Mouse (Mus musculus) liver, embryonic 13.5 days (tissue): ENCODE results near the gene Msi1. TPM values are rescaled to one million over a fixed set of nuclear protein-coding genes. Genes with fewer than 3 reads are reported as not detected.
A peak's percentile ranks its signal among the peaks of the same experiment; 100 is the strongest.

Source experiments
- ATAC-seq: fragments of 200-750 bp; cut with Nextera tagmentation; 2 replicates; pipeline ENCODE4 v1.8.0; 2017; ENCODE audit warnings: low read depth, mild to moderate bottlenecking, moderate number of reproducible peaks, moderate library complexity
- DNase-seq: peaks from one replicate; pipeline ENCODE4 v3.0.0; 2022
- H3K27ac ChIP-seq: fragments of 300-500 bp; sonication (generic); 2 replicates; pipeline ENCODE4 v1.5.1; 2015; ENCODE audit warnings: moderate library complexity, mild to moderate bottlenecking, inconsistent platforms
- H3K27me3 ChIP-seq: fragments of 300-500 bp; sonication (generic); 2 replicates; pipeline ENCODE4 v1.6.1; 2015; ENCODE audit warnings: mild to moderate bottlenecking, inconsistent platforms
- H3K36me3 ChIP-seq: fragments of 300-500 bp; sonication (generic); 2 replicates; pipeline ENCODE4 v1.6.1; 2015; ENCODE audit warnings: mild to moderate bottlenecking, inconsistent platforms
- H3K4me1 ChIP-seq: fragments of 300-500 bp; sonication (generic); replicated peaks from 2 replicates; pipeline ENCODE4 v1.6.1; 2015; ENCODE audit warnings: inconsistent platforms
- H3K4me2 ChIP-seq: fragments of 300-500 bp; sonication (generic); 2 replicates; pipeline ENCODE4 v1.6.1; 2015; ENCODE audit warnings: inconsistent platforms, mild to moderate bottlenecking, moderate library complexity
- H3K4me3 ChIP-seq: fragments of 300-500 bp; sonication (generic); replicated peaks from 2 replicates; pipeline ENCODE4 v1.5.1; 2015; ENCODE audit warnings: mild to moderate bottlenecking, inconsistent platforms
- H3K9ac ChIP-seq: fragments of 300-500 bp; sonication (generic); 2 replicates; pipeline ENCODE4 v1.6.1; 2015; ENCODE audit warnings: mild to moderate bottlenecking, inconsistent platforms
- H3K9me3 ChIP-seq: fragments of 300-500 bp; sonication (generic); replicated peaks from 2 replicates; pipeline ENCODE4 v1.6.1; 2016; ENCODE audit warnings: inconsistent platforms
- WGBS: fragments of 180-500 bp; shearing (Covaris S2); methylation state at CpG from one replicate; pipeline ENCODE4 v1.1.7; 2015; ENCODE audit not compliant: insufficient replicate concordance; 5-methylcytosine and 5-hydroxymethylcytosine counted together
- polyA plus RNA-seq: library from polyadenylated mRNA; unstranded; fragments of >200 nt; fragmentation: Nextera tagmentation; extraction: Ambion mirVana; gene quantifications from 2 replicates; pipeline ENCODE4 v1.2.1, GENCODE M21; 2015

Msi1 gene
- 0.83 and 1.4 TPM in 2 replicates for polyA plus RNA-seq

DNA sequence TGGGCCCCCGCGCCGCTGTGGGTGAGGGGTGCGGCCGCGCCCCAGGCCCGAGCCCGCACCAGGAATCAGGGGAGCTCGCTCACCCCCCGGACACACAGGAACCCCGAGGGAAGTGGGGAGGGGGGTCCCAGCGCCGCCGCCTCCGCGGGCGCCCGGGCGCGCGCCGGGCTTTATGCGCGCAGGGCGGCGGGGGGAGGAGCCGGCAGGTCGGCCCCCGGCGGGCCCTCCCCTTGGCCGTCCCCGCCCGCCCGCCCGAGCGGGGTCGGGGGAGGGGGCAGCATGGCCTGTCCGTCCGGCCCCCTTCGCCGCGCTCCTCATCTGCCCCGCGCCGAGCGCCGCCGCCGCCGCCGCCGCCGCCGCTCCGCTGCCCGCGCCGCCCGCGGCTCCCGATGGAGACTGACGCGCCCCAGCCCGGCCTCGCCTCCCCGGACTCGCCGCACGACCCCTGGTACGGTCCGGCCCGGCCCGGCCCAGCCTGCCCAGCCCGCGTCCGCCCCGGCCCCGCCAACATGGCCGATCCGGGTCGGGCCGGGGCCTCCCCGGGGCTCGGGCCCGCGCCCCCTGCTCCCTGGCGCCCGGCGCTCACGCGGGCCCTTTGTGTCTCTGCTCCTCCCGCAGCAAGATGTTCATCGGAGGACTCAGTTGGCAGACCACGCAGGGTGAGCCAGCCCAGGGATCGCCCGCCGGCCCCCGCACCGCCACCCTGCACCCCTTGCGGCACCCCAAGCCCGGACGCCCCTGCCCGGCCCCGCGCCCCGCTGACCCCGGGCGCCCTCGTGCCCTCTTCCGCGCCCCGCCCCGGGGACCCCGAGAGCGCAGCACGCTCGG, at the start of gene Msi1:
Gene Msi1, plus strand, starts transcription at position 241 of the 828 bp plus-strand sequence.
- H3K9ac ChIP-seq, result peak within 1 kb of the TSS; percentile 41
- H3K4me2 ChIP-seq, result peak within 1 kb of the TSS; percentile 64
- H3K36me3 ChIP-seq, result no peaks in the 10 kb centered on the region
- no peaks in the 10 kb centered on the region for H3K4me1 ChIP-seq
- 1% methylated on average over 54 of the region's 117 CpGs for WGBS
- peak within 1 kb of the TSS; percentile 61 for H3K4me3 ChIP-seq
- DNase-seq, result no peak
- peaks cover 95% of the 10 kb centered on the region for H3K27me3 ChIP-seq
- no peaks in the 10 kb centered on the region for H3K9me3 ChIP-seq
- peak; percentile 34; the same call in 1 of the 2 replicates for ATAC-seq
- H3K27ac ChIP-seq, result no peak within 1 kb of the TSS

DNA sequence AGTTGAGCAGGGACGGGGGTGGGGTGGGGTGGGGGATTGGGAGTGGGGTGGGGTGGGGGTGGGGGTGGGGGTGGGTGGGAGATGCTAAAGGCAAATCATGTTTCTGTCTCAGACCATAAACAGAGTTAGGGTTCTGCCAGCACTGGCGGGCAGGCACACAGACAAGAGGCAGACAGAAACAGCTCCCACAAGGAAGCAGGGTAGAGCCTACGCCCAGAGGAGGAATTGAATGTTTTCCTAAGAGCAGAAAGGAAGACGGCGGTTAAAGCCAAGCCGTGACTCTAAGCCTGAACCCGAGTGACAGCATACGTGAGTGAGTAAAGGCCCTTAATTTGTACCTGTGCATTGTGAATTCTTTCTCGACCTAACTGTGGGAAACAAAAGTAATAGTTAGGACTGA, 37.5 kb upstream of the Msi1 start:
- ATAC-seq, result no peak
- peaks cover 41% of the 10 kb centered on the region for H3K27me3 ChIP-seq
- H3K36me3 ChIP-seq, result no peaks in the 10 kb centered on the region
- H3K4me2 ChIP-seq, result no peak overlapping the region
- WGBS, result 41% methylated on average over 9 of the region's 9 CpGs
- H3K4me1 ChIP-seq, result no peaks in the 10 kb centered on the region
- H3K9me3 ChIP-seq, result no peaks in the 10 kb centered on the region
- no peak overlapping the region for H3K4me3 ChIP-seq
- no peak overlapping the region for H3K9ac ChIP-seq
- DNase-seq, result no peak
- H3K27ac ChIP-seq, result no peak overlapping the region

DNA sequence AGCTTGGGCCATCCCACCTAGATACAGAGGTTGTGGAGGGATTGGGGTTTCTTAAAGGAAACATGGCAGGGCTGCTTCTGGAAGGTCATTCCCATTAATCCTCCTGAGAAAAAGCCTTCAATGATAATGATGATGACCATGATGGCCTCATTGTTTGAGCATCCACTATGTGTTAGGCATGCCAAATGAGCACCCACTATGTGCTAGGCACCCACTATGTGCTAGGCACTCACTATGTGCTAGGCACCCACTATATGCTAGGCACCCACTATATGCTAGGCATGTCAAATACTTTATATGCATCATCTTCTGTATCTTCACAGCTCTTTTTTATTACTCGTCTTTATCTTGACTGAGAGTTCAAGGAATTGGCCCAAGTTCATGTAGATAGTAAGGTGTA, 36.4 kb upstream of the Msi1 start:
- WGBS, result 53% methylated on average over 1 of the region's 1 CpGs
- Histone ChIP-seq H3K4me1 (no peaks in the 10 kb centered on the region), H3K27me3 (peaks cover 50% of the 10 kb centered on the region), H3K9me3 (no peaks in the 10 kb centered on the region), H3K4me3 (no peak overlapping the region), H3K9ac (no peak overlapping the region), H3K27ac (no peak overlapping the region), H3K36me3 (no peaks in the 10 kb centered on the region), H3K4me2 (no peak overlapping the region)
- ATAC-seq (no peak), DNase-seq (no peak)

DNA sequence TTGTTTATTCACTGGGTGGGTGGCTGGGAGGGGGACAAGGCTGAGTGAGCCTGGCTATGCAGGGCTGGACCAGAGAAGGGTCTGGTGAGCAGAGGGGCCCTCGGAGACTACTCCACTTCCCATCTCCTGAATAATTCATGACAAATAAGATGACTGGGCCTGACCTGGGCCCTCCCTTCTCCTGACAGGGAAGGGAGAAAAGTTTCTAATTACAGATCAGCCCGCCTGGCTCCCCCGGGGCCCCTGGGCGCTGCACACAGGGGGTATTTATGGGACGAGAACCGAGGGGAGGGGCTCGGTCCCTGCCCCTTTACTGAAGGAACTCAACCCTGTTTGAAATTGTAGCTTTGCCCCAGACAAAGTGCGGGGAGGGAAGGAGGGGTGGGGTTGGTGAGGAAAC, 35.2 kb upstream of the Msi1 start:
- no peaks in the 10 kb centered on the region for H3K9me3 ChIP-seq
- H3K4me1 ChIP-seq, result peaks cover 4% of the 10 kb centered on the region; the same call in 1 of the 2 replicates
- H3K9ac ChIP-seq, result no peak overlapping the region
- peaks cover 59% of the 10 kb centered on the region for H3K27me3 ChIP-seq
- H3K4me2 ChIP-seq, result no peak overlapping the region
- 14% methylated on average over 8 of the region's 8 CpGs for WGBS
- DNase-seq (no peak), ATAC-seq (no peak)
- no peak overlapping the region for H3K27ac ChIP-seq
- H3K36me3 ChIP-seq, result no peaks in the 10 kb centered on the region
- no peak overlapping the region for H3K4me3 ChIP-seq

DNA sequence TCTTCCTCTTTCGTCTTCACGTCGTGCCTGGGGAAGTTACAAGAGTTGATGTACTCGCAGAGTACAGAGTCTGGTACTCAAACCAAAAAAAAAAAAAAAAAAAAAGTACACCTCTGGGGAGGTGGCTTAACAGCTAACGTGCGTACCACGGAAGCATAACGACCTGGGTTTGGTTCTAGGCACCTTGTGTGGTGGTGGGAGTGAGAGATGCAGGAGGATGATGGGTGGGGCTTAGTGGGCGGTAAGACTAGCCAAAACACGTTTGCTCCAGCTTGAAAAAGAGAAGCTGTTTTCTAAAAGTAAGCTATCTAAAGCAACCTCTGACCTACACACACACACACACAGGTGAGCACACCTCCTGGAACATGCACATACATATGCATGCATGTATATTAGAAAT, 34.6 kb upstream of the Msi1 start:
- 14% methylated on average over 10 of the region's 10 CpGs for WGBS
- Histone ChIP-seq H3K27ac (no peak overlapping the region), H3K36me3 (no peaks in the 10 kb centered on the region), H3K27me3 (peaks cover 65% of the 10 kb centered on the region), H3K9me3 (no peaks in the 10 kb centered on the region), H3K4me1 (peaks cover 4% of the 10 kb centered on the region; the same call in 1 of the 2 replicates), H3K9ac (no peak overlapping the region), H3K4me2 (no peak overlapping the region), H3K4me3 (no peak overlapping the region)
- ATAC-seq, result no peak
- DNase-seq, result no peak

DNA sequence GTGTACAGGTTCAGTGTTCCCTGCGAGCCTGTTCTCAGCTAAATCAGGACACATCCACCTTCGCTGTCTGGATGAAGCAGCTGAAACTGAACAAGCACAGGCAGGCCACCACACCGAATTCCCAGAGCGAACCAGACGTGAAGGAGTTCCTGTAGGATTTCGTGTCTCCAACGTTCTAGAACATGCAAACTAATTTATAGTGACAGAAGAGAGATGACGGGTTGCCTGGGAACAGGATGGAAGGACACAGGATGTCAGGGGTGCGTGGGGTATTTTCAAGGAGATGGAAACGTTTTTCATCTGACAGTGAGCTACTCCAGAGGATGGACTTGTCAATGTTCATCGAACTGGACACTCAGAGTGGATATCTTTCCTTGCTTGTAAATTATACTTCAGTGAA, 32.7 kb upstream of the Msi1 start:
- H3K4me3 ChIP-seq, result no peak overlapping the region
- H3K9me3 ChIP-seq, result no peaks in the 10 kb centered on the region
- DNase-seq, result no peak
- no peak overlapping the region for H3K27ac ChIP-seq
- no peak overlapping the region for H3K4me2 ChIP-seq
- H3K4me1 ChIP-seq, result peaks cover 4% of the 10 kb centered on the region; the same call in 1 of the 2 replicates
- H3K9ac ChIP-seq, result no peak overlapping the region
- H3K36me3 ChIP-seq, result no peaks in the 10 kb centered on the region
- ATAC-seq, result no peak
- H3K27me3 ChIP-seq, result peaks cover 83% of the 10 kb centered on the region
- whole genome bisulfite sequencing, result 51% methylated on average over 11 of the region's 11 CpGs

DNA sequence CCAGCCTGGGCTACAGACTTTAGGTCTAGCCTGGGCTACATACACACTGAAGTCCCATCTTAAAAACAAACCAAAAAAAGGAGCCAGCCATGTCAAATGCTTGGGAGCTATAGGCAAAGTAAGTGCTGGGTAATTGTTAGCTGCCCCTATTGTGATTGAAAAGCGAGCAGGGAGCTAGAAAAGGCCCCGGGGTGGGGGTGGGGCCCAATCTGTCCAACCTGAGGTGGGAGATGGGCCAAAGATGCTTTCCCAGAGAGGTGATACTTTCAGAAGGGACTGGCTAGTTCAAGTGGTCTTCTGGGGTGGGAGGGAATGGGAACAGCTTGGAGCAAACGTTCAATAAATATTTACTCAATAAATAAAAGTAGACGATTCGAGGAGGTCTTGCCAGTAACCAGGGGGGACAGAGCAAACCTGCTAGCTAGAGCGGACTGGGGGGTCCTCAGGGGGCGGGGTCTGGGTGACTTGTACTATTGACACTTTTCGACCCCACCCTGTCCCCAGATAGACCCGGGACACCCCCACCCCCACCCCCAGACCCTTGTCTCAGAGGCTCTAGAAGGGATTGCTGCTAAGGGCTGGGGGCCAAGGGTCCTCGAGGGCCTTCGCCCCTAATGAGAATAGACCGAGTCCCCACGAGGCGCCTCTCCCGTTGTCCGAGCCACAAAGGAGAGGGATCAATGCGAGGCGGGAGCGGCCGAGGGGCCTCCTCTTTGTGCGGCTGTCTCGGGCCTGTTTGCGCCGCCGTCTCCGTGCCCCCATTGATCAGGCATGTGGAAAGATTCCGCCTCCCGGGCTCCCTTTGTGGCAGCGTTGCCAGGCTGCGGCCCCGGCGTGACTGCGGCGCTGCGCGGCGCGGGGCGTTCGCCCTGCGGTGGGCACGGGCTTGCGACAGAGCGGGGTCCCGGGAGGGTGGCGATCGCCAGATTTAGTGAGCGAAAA, 31.3 kb upstream of the Msi1 start:
- Histone ChIP-seq H3K4me1 (peaks cover 4% of the 10 kb centered on the region; the same call in 1 of the 2 replicates), H3K27me3 (peaks cover 88% of the 10 kb centered on the region), H3K27ac (no peak overlapping the region), H3K4me2 (peak overlapping the region; percentile 55), H3K4me3 (peak overlapping the region; percentile 36), H3K9ac (0 out of 2 replicates have a peak overlapping the region, but pooled peaks have one; percentile 6), H3K36me3 (no peaks in the 10 kb centered on the region), H3K9me3 (no peaks in the 10 kb centered on the region)
- DNase-seq (no peak), ATAC-seq (no peak)
- 6% methylated on average over 48 of the region's 48 CpGs for WGBS

DNA sequence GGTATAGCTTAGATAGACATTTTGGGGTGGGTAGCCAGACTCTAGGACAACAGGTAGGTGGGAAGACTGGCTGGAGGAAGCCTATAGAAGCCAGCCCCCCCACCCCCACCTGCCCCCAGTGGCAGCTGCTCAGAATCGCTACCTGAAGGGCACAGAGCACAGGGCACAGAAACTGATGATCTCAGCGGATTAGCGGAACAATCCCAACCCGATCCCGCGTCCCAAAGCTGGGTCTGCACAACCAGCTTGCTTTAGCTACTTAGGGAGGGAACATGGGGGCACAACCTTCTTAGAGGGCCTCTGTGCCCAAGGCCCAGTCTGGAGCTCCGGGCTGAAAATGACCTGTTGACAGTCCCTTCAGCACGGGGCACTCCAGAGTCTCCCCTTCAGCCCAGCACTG, 27.3 kb upstream of the Msi1 start:
- peaks cover 80% of the 10 kb centered on the region for H3K27me3 ChIP-seq
- no peak overlapping the region for H3K4me3 ChIP-seq
- ATAC-seq (no peak), DNase-seq (no peak)
- WGBS, result 79% methylated on average over 8 of the region's 8 CpGs
- no peak overlapping the region for H3K4me2 ChIP-seq
- no peaks in the 10 kb centered on the region for H3K9me3 ChIP-seq
- no peaks in the 10 kb centered on the region for H3K36me3 ChIP-seq
- H3K4me1 ChIP-seq, result peaks cover 4% of the 10 kb centered on the region; the same call in 1 of the 2 replicates
- H3K9ac ChIP-seq, result no peak overlapping the region
- no peak overlapping the region for H3K27ac ChIP-seq

DNA sequence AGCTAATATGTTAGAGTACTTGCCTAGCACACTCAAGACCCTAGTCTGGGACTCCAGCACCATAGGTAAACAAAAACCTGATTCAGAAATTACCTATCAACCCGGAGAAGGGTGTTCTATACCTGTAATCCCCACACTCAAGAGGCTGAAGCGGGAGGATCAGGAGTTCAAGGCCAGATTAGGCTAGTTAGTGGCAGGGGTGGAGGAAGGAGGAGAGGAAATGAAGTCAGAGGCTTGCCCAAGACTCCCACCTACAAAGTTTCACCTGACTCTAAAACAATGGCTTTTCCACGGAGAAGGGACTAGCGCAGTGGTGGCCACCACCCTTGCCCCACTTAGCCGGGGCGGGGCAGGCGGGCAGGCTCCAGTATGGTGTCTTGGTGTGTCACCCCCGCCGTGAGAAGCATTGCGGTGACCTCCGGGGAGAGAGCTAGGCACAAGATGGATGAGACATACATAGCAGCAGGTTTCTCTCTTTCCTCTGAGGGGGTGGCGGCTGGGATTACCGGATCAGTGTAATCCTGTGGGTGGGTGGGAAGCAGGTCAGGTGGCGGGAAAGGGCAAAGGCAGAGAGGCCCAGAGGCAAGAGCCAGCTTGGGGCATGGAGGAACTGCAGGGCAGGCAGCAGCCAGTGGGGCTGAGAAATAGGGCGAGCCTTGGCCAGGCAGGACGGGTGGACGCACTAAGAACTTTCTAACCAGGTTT, 25.8 kb upstream of the Msi1 start:
- no peak for DNase-seq
- no peak overlapping the region for H3K9ac ChIP-seq
- no peak overlapping the region for H3K4me3 ChIP-seq

DNA sequence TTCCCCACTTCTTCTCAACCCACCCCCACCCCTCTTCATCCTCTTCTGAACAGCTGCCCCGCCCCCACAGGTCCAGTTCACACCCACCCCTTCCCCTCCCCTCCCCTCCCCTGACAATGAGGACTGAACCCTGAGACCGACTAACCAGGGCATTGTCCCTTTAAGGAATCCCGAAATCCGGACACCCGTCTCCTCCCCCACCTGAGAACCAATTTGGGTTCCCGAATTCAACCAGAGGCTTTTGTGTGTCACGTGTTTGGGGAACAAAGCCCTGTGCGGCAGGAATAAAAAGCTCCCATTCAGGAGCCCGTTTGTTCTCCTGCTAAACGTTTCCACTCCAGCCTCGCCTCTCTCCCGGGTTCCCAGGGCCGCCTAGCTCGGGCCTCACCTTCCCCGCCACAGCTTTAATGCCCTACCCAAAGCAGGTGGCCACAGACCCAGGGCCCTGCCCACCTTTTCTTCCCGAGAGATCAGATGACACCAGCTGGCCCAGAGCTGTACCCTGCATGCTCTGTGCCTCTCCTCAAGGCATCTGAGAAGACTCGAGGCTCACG, 25.1 kb upstream of the Msi1 start:
- Histone ChIP-seq H3K36me3 (no peaks in the 10 kb centered on the region), H3K27ac (no peak overlapping the region), H3K4me1 (no peaks in the 10 kb centered on the region), H3K4me2 (peak overlapping the region; percentile 23), H3K4me3 (no peak overlapping the region), H3K9ac (no peak overlapping the region), H3K9me3 (no peaks in the 10 kb centered on the region), H3K27me3 (peaks cover 62% of the 10 kb centered on the region)
- DNase-seq (no peak), ATAC-seq (no peak)
- 7% methylated on average over 18 of the region's 18 CpGs for WGBS

More for the DNA sequence above, 25.8 kb upstream of the Msi1 start:
- Histone ChIP-seq H3K4me1 (no peaks in the 10 kb centered on the region), H3K27me3 (peaks cover 68% of the 10 kb centered on the region), H3K9me3 (no peaks in the 10 kb centered on the region), H3K27ac (no peak overlapping the region), H3K4me2 (peak overlapping the region; percentile 23; the same call in 1 of the 2 replicates), H3K36me3 (no peaks in the 10 kb centered on the region)
- 30% methylated on average over 17 of the region's 17 CpGs for WGBS
- no peak for ATAC-seq
